Mouse (Mus musculus): ENCODE results near the gene Gps2.

DNA sequence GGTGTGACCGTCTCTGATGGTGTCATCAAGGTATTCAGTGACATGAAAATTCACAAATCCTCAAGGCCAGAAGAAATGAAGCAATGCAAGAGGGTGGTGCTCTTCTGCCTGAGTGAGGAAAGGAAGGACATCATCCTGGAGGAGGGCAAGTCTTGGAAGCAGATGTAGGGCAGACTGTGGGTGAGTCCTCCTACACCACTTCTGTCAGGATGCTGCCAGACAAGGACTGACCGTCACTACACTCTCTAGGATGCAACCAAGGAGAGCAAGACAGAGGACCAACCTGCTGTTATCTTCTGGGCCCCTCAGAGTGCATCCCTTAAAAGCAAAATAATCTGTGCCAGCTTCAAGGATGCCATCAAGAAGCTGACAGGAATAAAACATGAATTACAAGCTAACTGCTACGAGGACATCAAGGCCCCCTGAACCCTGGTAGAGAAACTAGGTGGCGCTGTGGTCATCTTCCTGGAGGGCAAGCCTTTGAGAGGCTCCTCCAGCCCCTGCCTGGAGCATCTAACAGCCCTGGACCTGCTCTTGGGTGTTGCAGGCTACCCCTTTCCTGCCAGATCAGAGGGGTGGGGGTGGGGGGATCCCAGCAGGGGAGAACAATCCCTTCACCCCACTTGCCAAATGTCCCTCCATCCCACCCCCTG is 37.2 kb downstream of the Gps2 start:
- peak; percentile 16; the same call in 1 of the 2 replicates for TF ChIP-seq CTCF (IDR thresholded peaks at IDR 0.05; ENCODE audit: borderline replicate concordance, extremely low read depth, insufficient read depth, insufficient read length)
- TF ChIP-seq POLR2A (IDR thresholded peaks at IDR 0.05; ENCODE audit: borderline replicate concordance, extremely low read depth, insufficient read depth, insufficient read length, poor library complexity, severe bottlenecking), result no peak
